In genomic region chr8:8657692-8658355, GRCm38 (mm10) we compare ENCODE assay signal across 9 mouse cellular contexts. TPM values are rescaled to one million over a fixed set of nuclear protein-coding genes. Genes with fewer than 3 reads are reported as not detected.
DNase-seq lines count a peak whose midpoint lies in the region; ATAC-seq and TF ChIP-seq lines count a peak whose summit lies in the region.
"Had no signal": no experiment of that assay in that cellular context is flagged by ENCODE, and none has a peak within 500 bp of the region (broad histone marks: within the 10 kb centered on the region; RNA-seq: fewer than 3 reads in every experiment).

No protein-coding gene starts in this region.

- no peaks in the 10 kb centered on the region for H3K27me3 ChIP-seq in heart, embryonic 15.5 days
- H3K27me3 ChIP-seq in embryonic facial prominence, embryonic 10.5 days (replicated peaks; ENCODE audit: low read depth, poor library complexity, severe bottlenecking): no peaks in the 10 kb centered on the region
- H3K27me3 ChIP-seq in hindbrain, postnatal 0 days (ENCODE audit: insufficient read depth, low read length): no peaks in the 10 kb centered on the region

- TF ChIP-seq CTCF in hindbrain, postnatal 0 days (IDR thresholded peaks at IDR 0.05; ENCODE audit: low read depth): no peak

- ATAC-seq in heart, embryonic 15.5 days (replicated peaks; ENCODE audit: insufficient number of reproducible peaks, insufficient read depth, low FRiP score, low read depth): no peak
- no peak for ATAC-seq in hindbrain, postnatal 0 days
- ATAC-seq in activated CD4-positive, CD25-positive, alpha-beta regulatory T cell, adult 4 months: no peak

- peaks cover 28% of the 10 kb centered on the region for H3K4me1 ChIP-seq in heart, embryonic 15.5 days (replicated peaks)
- H3K4me1 ChIP-seq in embryonic facial prominence, embryonic 10.5 days: peaks cover 57% of the 10 kb centered on the region
- peaks cover 13% of the 10 kb centered on the region; the same call in 1 of the 2 replicates for H3K4me1 ChIP-seq in hindbrain, postnatal 0 days (ENCODE audit: insufficient read depth, low read length)

- 51% methylated on average over 5 of the region's 5 CpGs for WGBS in heart, embryonic 15.5 days
- WGBS in embryonic facial prominence, embryonic 10.5 days: 11% methylated on average over 5 of the region's 5 CpGs
- WGBS in hindbrain, postnatal 0 days: 19% methylated on average over 5 of the region's 5 CpGs

- H3K4me3 ChIP-seq in heart, embryonic 15.5 days: peak overlapping the region; percentile 94
- H3K4me3 ChIP-seq in embryonic facial prominence, embryonic 10.5 days: peak overlapping the region; percentile 98
- H3K4me3 ChIP-seq in hindbrain, postnatal 0 days (ENCODE audit: low read length): peak overlapping the region; percentile 89

- 0 out of 2 replicates have a peak overlapping the region, but pooled peaks have one; percentile 44 for H3K27ac ChIP-seq in heart, embryonic 15.5 days
- peak overlapping the region; percentile 96 for H3K27ac ChIP-seq in embryonic facial prominence, embryonic 10.5 days (replicated peaks)
- peak overlapping the region; percentile 64; the same call in 1 of the 2 replicates for H3K27ac ChIP-seq in hindbrain, postnatal 0 days

- H3K36me3 ChIP-seq in heart, embryonic 15.5 days: no peaks in the 10 kb centered on the region
- peaks cover 19% of the 10 kb centered on the region for H3K36me3 ChIP-seq in embryonic facial prominence, embryonic 10.5 days (replicated peaks)
- no peaks in the 10 kb centered on the region for H3K36me3 ChIP-seq in hindbrain, postnatal 0 days (ENCODE audit: insufficient read depth, low read length)

- intact Hi-C loops in heart, postnatal 36 days (cut with DNase I): loop anchor here (2.0 to 10.0 kb wide), 3 partner anchors 35 to 173 kb away; no protein-coding TSS in a partner anchor

- H3K4me2 ChIP-seq in heart, embryonic 15.5 days: peak overlapping the region; percentile 93
- H3K4me2 ChIP-seq in hindbrain, postnatal 0 days (ENCODE audit: low read depth, low read length): peak overlapping the region; percentile 89

- DNase-seq in heart, postnatal 36 days: no peak
- no peak for DNase-seq in embryonic facial prominence, embryonic 10.5 days (ENCODE audit: low spot score)
- DNase-seq in hindbrain, postnatal 0 days (ENCODE audit: low spot score): no peak
- peak; percentile 31 for DNase-seq in neural tube, embryonic 10.5 days (ENCODE audit: extremely low spot score, low spot score)
- DNase-seq in right cerebral cortex, postnatal 36 days (ENCODE audit: low spot score in 2 of 2): no peak
- no peak for DNase-seq in gastrocnemius, postnatal 25 days
- DNase-seq: cerebellum, adult 11-12 months had no signal

- H3K9ac ChIP-seq in heart, embryonic 15.5 days: peak overlapping the region; percentile 51
- peak overlapping the region; percentile 46 for H3K9ac ChIP-seq in hindbrain, postnatal 0 days (replicated peaks; ENCODE audit: low read length)

- no peaks in the 10 kb centered on the region for H3K9me3 ChIP-seq in heart, embryonic 15.5 days (replicated peaks)
- no peaks in the 10 kb centered on the region for H3K9me3 ChIP-seq in embryonic facial prominence, embryonic 10.5 days
- no peaks in the 10 kb centered on the region for H3K9me3 ChIP-seq in hindbrain, postnatal 0 days (ENCODE audit: low read length)

RNA-seq across cellular contexts. Expression of gene Efnb2, which starts 3.2 kb away (rescaled TPM):
- polyA plus RNA-seq in heart, embryonic 15.5 days (2015; fragmentation: Nextera tagmentation; extraction: Ambion mirVana): 11.4 and 15.8 TPM in 2 replicates
- total RNA-seq in heart, postnatal 36 days (2021): 10 to 100 TPM; 20.4 to 24.5 TPM
- 32.2 and 33.7 TPM in 2 replicates for polyA plus RNA-seq in embryonic facial prominence, embryonic 10.5 days (2016; fragmentation: Nextera tagmentation; extraction: Ambion mirVana)
- 21.0 and 22.8 TPM in 2 replicates for total RNA-seq in hindbrain, postnatal 0 days (2014; rRNA removed)
- 9.6 and 10.7 TPM in 2 replicates for polyA plus RNA-seq in hindbrain, postnatal 0 days (2015; fragmentation: Nextera tagmentation; extraction: Ambion mirVana)
- polyA plus RNA-seq in activated CD4-positive, CD25-positive, alpha-beta regulatory T cell, adult 4 months (2017; shearing (Covaris generic)): under 1 TPM in 1 of 2 experiments, not detected in 1; 0.07 TPM
- total RNA-seq in gastrocnemius, postnatal 25 days (2021): 1 to 10 TPM; 6.3 to 6.9 TPM

RNA-seq across cellular contexts. Expression of gene Arglu1, which starts 32.5 kb away (rescaled TPM):
- polyA plus RNA-seq in heart, embryonic 15.5 days (2015; fragmentation: Nextera tagmentation; extraction: Ambion mirVana): 79.4 and 85.1 TPM in 2 replicates
- 10 to 100 TPM; 25.7 to 33.1 TPM for total RNA-seq in heart, postnatal 36 days (2021)
- 174 and 177 TPM in 2 replicates for polyA plus RNA-seq in embryonic facial prominence, embryonic 10.5 days (2016; fragmentation: Nextera tagmentation; extraction: Ambion mirVana)
- 55.6 and 71.9 TPM in 2 replicates for total RNA-seq in hindbrain, postnatal 0 days (2014; rRNA removed)
- 158 and 175 TPM in 2 replicates for polyA plus RNA-seq in hindbrain, postnatal 0 days (2015; fragmentation: Nextera tagmentation; extraction: Ambion mirVana)
- polyA plus RNA-seq in activated CD4-positive, CD25-positive, alpha-beta regulatory T cell, adult 4 months (2017; shearing (Covaris generic)): 100 to 1,000 TPM; 117 to 186 TPM
- total RNA-seq in gastrocnemius, postnatal 25 days (2021): 10 to 100 TPM; 27.5 to 28.1 TPM

Comparison
In these comparisons a context has a peak if more than half of its experiments do, and no peak if none do; other contexts are left out.
1. H3K27ac ChIP-seq: peak in every context shown above with its lines; median percentile 96 in embryonic facial prominence, embryonic 10.5 days; 64 in hindbrain, postnatal 0 days; 44 in heart, embryonic 15.5 days.